Mouse (Mus musculus): ENCODE measurements at regions not wholly inside any gene's neighbourhood (a gene's known extent, or its start where the extent isn't known, plus 50 kb on each side); places are given as distances from the start of the nearest gene placed in this dataset.
"Not testable (repeated sequence)": the region's sequence is repeated elsewhere in the genome, so short reads cannot be mapped to it uniquely, and the experiment has no call there.

- DNase-seq, result no peak
Observed at GRCm38 (mm10) chr15:19778651-19779050, 670.4 kb upstream of the Cdh12 start.

GRCm38 (mm10) chr15:19783883-19784282 is 665.2 kb upstream of the Cdh12 start:
- DNase-seq, result no peak

- no peak for DNase-seq
Observed at GRCm38 (mm10) chr15:19806994-19807393, 642.1 kb upstream of the Cdh12 start.

GRCm38 (mm10) chr15:19813647-19814046 is 635.4 kb upstream of the Cdh12 start:
- no peak for DNase-seq

GRCm38 (mm10) chr15:19856892-19857655 is 592.0 kb upstream of the Cdh12 start:
- not testable (repeated sequence) for DNase-seq

GRCm38 (mm10) chr15:19857656-19858006 is 591.4 kb upstream of the Cdh12 start:
- no peak for DNase-seq

GRCm38 (mm10) chr15:19858668-19859067 is 590.4 kb upstream of the Cdh12 start:
- no peak for DNase-seq

GRCm38 (mm10) chr15:19863979-19864378 is 585.1 kb upstream of the Cdh12 start:
- DNase-seq, result no peak

- no peak for DNase-seq
Observed at GRCm38 (mm10) chr15:19866559-19866958, 582.5 kb upstream of the Cdh12 start.

- DNase-seq, result no peak
Observed at GRCm38 (mm10) chr15:19869041-19869440, 580.0 kb upstream of the Cdh12 start.

- peak in 1 of 2 experiments; percentile 13 for DNase-seq
Observed at GRCm38 (mm10) chr15:19872611-19873010, 576.5 kb upstream of the Cdh12 start.

Data from cerebellum, postnatal 25 days (tissue).